Mouse (Mus musculus): ENCODE measurements around the gene Card9. TPM values are rescaled to one million over a fixed set of nuclear protein-coding genes. Genes with fewer than 3 reads are reported as not detected.

The Card9 gene
- total RNA-seq, 2 experiments from 2014 or later, result 1.8 to 1.9 TPM

- intact Hi-C loops (cut with DNase I), result no loop called here
- DNase-seq (ENCODE audit: low spot score), result no peak
Observed at GRCm38 (mm10) chr2:26338302-26339203, 22.2 kb downstream of the Card9 start.

- DNase-seq (ENCODE audit: low spot score), result no peak
- intact Hi-C loops (cut with DNase I), result no loop called here
Observed at GRCm38 (mm10) chr2:26330702-26331101, 30.0 kb downstream of the Card9 start.

GRCm38 (mm10) chr2:26330056-26330468 lies 30.7 kb downstream of the Card9 start:
- intact Hi-C loops (cut with DNase I), result no loop called here

GRCm38 (mm10) chr2:26329402-26329801 lies 31.3 kb downstream of the Card9 start:
- intact Hi-C loops (cut with DNase I), result loop anchor here (5.0 kb wide), 1 partner anchor 78 kb away; the partner anchor contains the start of gene Inpp5e
- DNase-seq (ENCODE audit: low spot score), result peak; percentile 75

More at GRCm38 (mm10) chr2:26330056-26330468, 30.7 kb downstream of the Card9 start:
- DNase-seq (ENCODE audit: low spot score), result no peak

- no peak for DNase-seq (ENCODE audit: low spot score)
- intact Hi-C loops (cut with DNase I), result loop anchor here (5.0 kb wide), 1 partner anchor 79 kb away; the partner anchor contains the start of gene Inpp5e
Observed at GRCm38 (mm10) chr2:26327852-26328251, 32.9 kb downstream of the Card9 start.

GRCm38 (mm10) chr2:26325386-26326181 lies 35.1 kb downstream of the Card9 start:
- intact Hi-C loops (cut with DNase I), result loop anchor here (1.0 to 5.0 kb wide), 2 partner anchors 27 to 82 kb away; partner anchors contain the start of genes Dnlz and Inpp5e
- no peak for DNase-seq (ENCODE audit: low spot score)

GRCm38 (mm10) chr2:26324917-26325316 lies 35.8 kb downstream of the Card9 start:
- DNase-seq (ENCODE audit: low spot score), result no peak
- intact Hi-C loops (cut with DNase I), result loop anchor here (1.0 to 5.0 kb wide), 3 partner anchors 27 to 237 kb away; partner anchors contain the start of genes Dnlz and Inpp5e

GRCm38 (mm10) chr2:26323589-26324325 lies 37.0 kb downstream of the Card9 start:
- intact Hi-C loops (cut with DNase I), result loop anchor here (5.0 kb wide), 1 partner anchor 239 kb away; no protein-coding TSS in a partner anchor
- DNase-seq (ENCODE audit: low spot score), result no peak

GRCm38 (mm10) chr2:26320245-26321185 lies 40.2 kb downstream of the Card9 start:
- intact Hi-C loops (cut with DNase I), result loop anchor here (5.0 kb wide), 1 partner anchor 242 kb away; no protein-coding TSS in a partner anchor
- DNase-seq (ENCODE audit: low spot score), result no peak

GRCm38 (mm10) chr2:26319519-26320244 lies 41.0 kb downstream of the Card9 start:
- intact Hi-C loops (cut with DNase I), result loop anchor here (5.0 kb wide), 1 partner anchor 243 kb away; no protein-coding TSS in a partner anchor
- no peak for DNase-seq (ENCODE audit: low spot score)

GRCm38 (mm10) chr2:26319109-26319508 lies 41.6 kb downstream of the Card9 start:
- intact Hi-C loops (cut with DNase I), result no loop called here

GRCm38 (mm10) chr2:26317991-26318672 lies 42.6 kb downstream of the Card9 start:
- intact Hi-C loops (cut with DNase I), result no loop called here
- DNase-seq (ENCODE audit: low spot score), result no peak

More at GRCm38 (mm10) chr2:26319109-26319508, 41.6 kb downstream of the Card9 start:
- no peak for DNase-seq (ENCODE audit: low spot score)

- intact Hi-C loops (cut with DNase I), result no loop called here
- DNase-seq (ENCODE audit: low spot score), result no peak
Observed at GRCm38 (mm10) chr2:26317371-26317770, 43.3 kb downstream of the Card9 start.

- intact Hi-C loops (cut with DNase I), result no loop called here
- no peak for DNase-seq (ENCODE audit: low spot score)
Observed at GRCm38 (mm10) chr2:26316576-26317246, 44.0 kb downstream of the Card9 start.

GRCm38 (mm10) chr2:26315925-26316311 lies 44.8 kb downstream of the Card9 start:
- intact Hi-C loops (cut with DNase I), result no loop called here
- no peak for DNase-seq (ENCODE audit: low spot score)

- intact Hi-C loops (cut with DNase I), result no loop called here
Observed at GRCm38 (mm10) chr2:26315072-26315924, 45.4 kb downstream of the Card9 start, which contains the start of gene Gpsm1. Gpsm1 (plus strand) TSS chr2:26315515.

More at GRCm38 (mm10) chr2:26315072-26315924, 45.4 kb downstream of the Card9 start, which contains the start of gene Gpsm1:
- DNase-seq (ENCODE audit: low spot score), result peak; percentile 80

All from heart, postnatal 25 days (tissue).